Mouse (Mus musculus) G1E (cell line): ENCODE results near the gene Spag9. TPM values are rescaled to one million over a fixed set of nuclear protein-coding genes. Genes with fewer than 3 reads are reported as not detected.

ENCODE experiments used
- ATAC-seq: 2 replicates; pipeline ENCODE4 v1.8.0; 2016; ENCODE audit warnings: mild to moderate bottlenecking; ENCODE audit not compliant: insufficient number of reproducible peaks, poor library complexity, low FRiP score, severe bottlenecking; ENCODE audit errors: extremely low read depth
- DNase-seq: peaks from one replicate; pipeline ENCODE4 v3.0.0; 2012; ENCODE audit warnings: low spot score
- H3K27me3 ChIP-seq: 2 replicates; pipeline ENCODE4 v1.6.1; 2012; ENCODE audit warnings: mild to moderate bottlenecking, low read length, inconsistent platforms; ENCODE audit not compliant: insufficient read depth
- H3K36me3 ChIP-seq: replicated peaks from 2 replicates; pipeline ENCODE3; 2012; ENCODE audit warnings: mild to moderate bottlenecking, inconsistent platforms
- H3K4me1 ChIP-seq: 2 replicates; pipeline ENCODE4 v1.6.1; 2012; ENCODE audit warnings: low read depth, low read length, inconsistent platforms, mixed read lengths; ENCODE audit not compliant: insufficient read depth
- H3K4me3 ChIP-seq: 2 replicates; pipeline ENCODE4 v1.5.1; 2012; ENCODE audit warnings: low read depth, mild to moderate bottlenecking, inconsistent platforms, low read length, moderate library complexity, mixed read lengths
- H3K9me3 ChIP-seq: replicated peaks from 2 replicates; pipeline ENCODE4 v1.6.1; 2012; ENCODE audit warnings: inconsistent platforms
- CTCF ChIP-seq: IDR thresholded peaks from 2 replicates; pipeline ENCODE4 v1.5.1; 2012; ENCODE audit warnings: low read depth, low read length, inconsistent platforms, mixed read lengths
- GATA1 ChIP-seq: IDR thresholded peaks from 2 replicates; pipeline ENCODE4 v1.6.1; 2012; ENCODE audit warnings: borderline replicate concordance, low read length, inconsistent platforms, mixed read lengths
- GATA2 ChIP-seq: IDR thresholded peaks from 2 replicates; pipeline ENCODE4 v1.6.1; 2012; ENCODE audit warnings: low read depth, low read length, inconsistent platforms, borderline replicate concordance
- POLR2AphosphoS5 ChIP-seq: IDR thresholded peaks from 2 replicates; pipeline ENCODE4 v1.6.1; 2012; ENCODE audit warnings: low read depth, low read length, inconsistent platforms; ENCODE audit not compliant: insufficient replicate concordance
- TAL1 ChIP-seq: conservative IDR thresholded peaks from 2 replicates; pipeline ENCODE4 v1.6.1; 2012; ENCODE audit warnings: low read depth, low read length, inconsistent platforms, mixed read lengths
- polyA plus RNA-seq: library from polyadenylated mRNA; stranded (reverse); fragments of >175 nt; gene quantifications from 2 replicates; pipeline ENCODE4 v1.2.3, GENCODE M21; 2012
- total RNA-seq, 2 experiments: library from RNA; stranded (forward) in 1 of 2; stranded (reverse) in 1 of 2; fragments of 200-1000 nt in 1 of 2; fragments of >200 nt in 1 of 2; fragmentation: Nextera tagmentation in 1 of 2; gene quantifications; 2 replicates each; pipeline ENCODE4 v1.2.3; 2014 to 2017

Gene Spag9
- total RNA-seq (2014; fragmentation: Nextera tagmentation) (60.0 and 65.0 TPM in 2 replicates), total RNA-seq (2017) (43.8 and 53.3 TPM in 2 replicates), polyA plus RNA-seq (10.5 and 15.3 TPM in 2 replicates)

DNA sequence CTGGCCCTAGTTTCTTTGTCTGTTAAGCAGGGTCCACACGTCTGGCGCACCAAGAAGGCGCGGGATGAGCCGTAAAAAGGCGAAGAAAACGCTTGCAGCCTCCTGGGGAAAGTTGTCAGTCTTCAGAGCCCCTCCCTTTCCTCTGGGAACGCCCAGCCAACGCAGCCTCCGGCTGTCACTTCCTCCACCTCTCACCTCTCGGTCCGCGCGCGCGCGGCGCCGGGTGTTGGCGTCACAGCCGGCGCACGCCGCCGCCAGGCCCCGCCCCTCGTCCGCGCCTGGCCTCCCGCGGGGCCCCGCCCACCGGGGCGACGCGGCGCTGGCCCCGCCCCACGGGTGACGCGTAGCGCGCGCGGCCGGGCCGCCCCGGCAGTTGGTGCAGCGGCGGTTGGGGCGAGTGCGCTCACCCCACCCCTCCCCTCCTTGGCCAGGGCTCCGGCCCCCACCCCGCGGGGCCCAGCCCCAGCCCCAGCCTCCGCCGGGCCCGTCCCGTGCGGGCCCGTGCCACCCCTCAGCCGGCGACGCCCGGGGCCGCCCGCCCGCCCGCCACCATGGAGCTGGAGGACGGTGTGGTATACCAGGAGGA is at the start of gene Spag9:
Spag9 (plus strand) TSS at position 372 of the 586 bp plus-strand sequence.
- ATAC-seq (peak; percentile 74), DNase-seq (peak; percentile 89)
- peaks cover 19% of the 10 kb centered on the region for H3K36me3 ChIP-seq
- peaks cover 48% of the 10 kb centered on the region for H3K4me1 ChIP-seq
- TF ChIP-seq TAL1, result no peak
- no peak for TF ChIP-seq GATA2
- no peak for TF ChIP-seq POLR2AphosphoS5
- TF ChIP-seq CTCF, result no peak
- TF ChIP-seq GATA1, result no peak
- no peaks in the 10 kb centered on the region for H3K27me3 ChIP-seq
- no peaks in the 10 kb centered on the region for H3K9me3 ChIP-seq
- H3K4me3 ChIP-seq, result peak within 1 kb of the TSS; percentile 99

GRCm38 (mm10) chr11:93948887-93949567 is 46.9 kb upstream of the Spag9 start:
- Histone ChIP-seq H3K9me3 (no peaks in the 10 kb centered on the region), H3K4me1 (peaks cover 24% of the 10 kb centered on the region), H3K36me3 (peaks cover 86% of the 10 kb centered on the region), H3K27me3 (no peaks in the 10 kb centered on the region), H3K4me3 (no peak overlapping the region)
- DNase-seq (no peak), ATAC-seq (no peak)
- no peak for TF ChIP-seq CTCF
- TF ChIP-seq GATA2, result no peak
- TF ChIP-seq POLR2AphosphoS5, result no peak
- no peak for TF ChIP-seq TAL1

GRCm38 (mm10) chr11:93950045-93950444 is 45.8 kb upstream of the Spag9 start:
- H3K36me3 ChIP-seq, result peaks cover 84% of the 10 kb centered on the region
- TF ChIP-seq GATA2 (no peak), CTCF (no peak), GATA1 (no peak), POLR2AphosphoS5 (no peak), TAL1 (no peak)
- H3K9me3 ChIP-seq, result no peaks in the 10 kb centered on the region
- no peaks in the 10 kb centered on the region for H3K27me3 ChIP-seq
- H3K4me1 ChIP-seq, result peaks cover 33% of the 10 kb centered on the region
- DNase-seq, result no peak
- H3K4me3 ChIP-seq, result no peak overlapping the region
- ATAC-seq, result no peak

DNA sequence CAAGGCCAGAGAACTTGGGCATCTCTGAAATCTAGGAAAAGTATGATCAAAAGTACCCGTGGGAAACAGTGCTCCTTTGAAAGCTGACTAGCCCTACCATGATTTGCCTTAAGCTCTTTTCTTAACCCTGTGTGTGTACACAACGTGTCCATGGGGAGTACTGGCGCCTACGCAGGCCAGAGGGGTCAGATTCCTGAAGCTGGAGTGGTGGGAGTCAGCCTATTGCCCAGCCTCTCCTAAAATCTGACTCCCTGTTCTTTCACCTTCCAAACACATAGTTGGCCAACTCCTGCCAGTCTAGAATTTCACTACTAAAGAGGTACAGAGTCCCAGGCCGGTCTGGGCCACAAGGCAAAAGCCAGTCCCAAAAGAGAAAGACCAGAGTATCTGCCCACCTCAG is 43.5 kb upstream of the Spag9 start:
- no peak for DNase-seq

GRCm38 (mm10) chr11:93954738-93955255 is 41.1 kb upstream of the Spag9 start:
- Histone ChIP-seq H3K4me1 (peaks cover 61% of the 10 kb centered on the region), H3K4me3 (peak overlapping the region; percentile 80), H3K27me3 (no peaks in the 10 kb centered on the region), H3K36me3 (peaks cover 82% of the 10 kb centered on the region), H3K9me3 (no peaks in the 10 kb centered on the region)
- no peak for ATAC-seq
- DNase-seq, result peak; percentile 6
- no peak for TF ChIP-seq CTCF
- no peak for TF ChIP-seq GATA1
- TF ChIP-seq TAL1, result no peak
- no peak for TF ChIP-seq GATA2
- TF ChIP-seq POLR2AphosphoS5, result no peak

More for the DNA sequence above, 43.5 kb upstream of the Spag9 start:
- no peak overlapping the region; the same call in 1 of the 2 replicates for H3K4me3 ChIP-seq
- no peaks in the 10 kb centered on the region for H3K9me3 ChIP-seq
- H3K4me1 ChIP-seq, result peaks cover 56% of the 10 kb centered on the region
- H3K36me3 ChIP-seq, result peaks cover 80% of the 10 kb centered on the region
- TF ChIP-seq TAL1 (no peak), CTCF (no peak), POLR2AphosphoS5 (no peak), GATA2 (no peak), GATA1 (no peak)
- H3K27me3 ChIP-seq, result no peaks in the 10 kb centered on the region
- no peak for ATAC-seq
